Mouse (Mus musculus) adrenal gland, adult 8-10 months (tissue): ENCODE measurements around the gene Amdhd1. TPM values are rescaled to one million over a fixed set of nuclear protein-coding genes. Genes with fewer than 3 reads are reported as not detected.
A peak's percentile ranks its signal among the peaks of the same experiment; 100 is the strongest.

Experiments used
- DNase-seq: peaks from one replicate; pipeline ENCODE4 v3.0.0; 2022
- total RNA-seq, 4 experiments: library from RNA; stranded (reverse); gene quantifications; 2 replicates each; pipeline ENCODE4 v1.2.4; 2022

The Amdhd1 gene
- total RNA-seq, 4 experiments from 2014 or later = 0.12 TPM; not detected in 3

GRCm38 (mm10) chr10:93538818-93539217 lies 1.0 kb downstream of the Amdhd1 start:
- no peak for DNase-seq

- DNase-seq = no peak
Measured at GRCm38 (mm10) chr10:93538287-93538686, 1.5 kb downstream of the Amdhd1 start.

- no peak for DNase-seq
Measured at GRCm38 (mm10) chr10:93525329-93525728, 14.5 kb downstream of the Amdhd1 start.

- no peak for DNase-seq
Measured at GRCm38 (mm10) chr10:93520994-93521393, 18.8 kb downstream of the Amdhd1 start.

GRCm38 (mm10) chr10:93519756-93520155 lies 20.1 kb downstream of the Amdhd1 start:
- DNase-seq = no peak

- no peak for DNase-seq
Measured at GRCm38 (mm10) chr10:93519159-93519558, 20.7 kb downstream of the Amdhd1 start.

GRCm38 (mm10) chr10:93518620-93519019 lies 21.2 kb downstream of the Amdhd1 start:
- DNase-seq = no peak

- no peak for DNase-seq
Measured at GRCm38 (mm10) chr10:93518186-93518585, 21.6 kb downstream of the Amdhd1 start.

GRCm38 (mm10) chr10:93517754-93518153 lies 22.1 kb downstream of the Amdhd1 start:
- no peak for DNase-seq

- DNase-seq = no peak
Measured at GRCm38 (mm10) chr10:93515927-93516326, 23.9 kb downstream of the Amdhd1 start.

GRCm38 (mm10) chr10:93515419-93515818 lies 24.4 kb downstream of the Amdhd1 start:
- DNase-seq = no peak

GRCm38 (mm10) chr10:93509532-93510153 lies 30.2 kb downstream of the Amdhd1 start:
- no peak for DNase-seq

GRCm38 (mm10) chr10:93508383-93508970 lies 31.4 kb downstream of the Amdhd1 start:
- DNase-seq = no peak

GRCm38 (mm10) chr10:93501346-93501745 lies 38.5 kb downstream of the Amdhd1 start:
- no peak for DNase-seq

- DNase-seq = no peak
Measured at GRCm38 (mm10) chr10:93500864-93501263, 39.0 kb downstream of the Amdhd1 start.

- no peak for DNase-seq
Measured at GRCm38 (mm10) chr10:93490451-93490850, 49.4 kb downstream of the Amdhd1 start.

GRCm38 (mm10) chr10:93488828-93489226 lies 51.0 kb downstream of the Amdhd1 start:
- no peak for DNase-seq

- DNase-seq = peak; percentile 25
Measured at GRCm38 (mm10) chr10:93488066-93488827, 51.6 kb downstream of the Amdhd1 start, which contains the start of gene Hal. TSS of gene Hal (plus strand) at chr10:93488768.

- DNase-seq = no peak
Measured at GRCm38 (mm10) chr10:93486622-93487021, 53.2 kb downstream of the Amdhd1 start.

- no peak for DNase-seq
Measured at GRCm38 (mm10) chr10:93485055-93485691, 54.7 kb downstream of the Amdhd1 start.

GRCm38 (mm10) chr10:93484511-93484910 lies 55.3 kb downstream of the Amdhd1 start:
- DNase-seq = no peak
